ENCODE assay signal across 9 mouse cellular contexts in the genomic region with DNA sequence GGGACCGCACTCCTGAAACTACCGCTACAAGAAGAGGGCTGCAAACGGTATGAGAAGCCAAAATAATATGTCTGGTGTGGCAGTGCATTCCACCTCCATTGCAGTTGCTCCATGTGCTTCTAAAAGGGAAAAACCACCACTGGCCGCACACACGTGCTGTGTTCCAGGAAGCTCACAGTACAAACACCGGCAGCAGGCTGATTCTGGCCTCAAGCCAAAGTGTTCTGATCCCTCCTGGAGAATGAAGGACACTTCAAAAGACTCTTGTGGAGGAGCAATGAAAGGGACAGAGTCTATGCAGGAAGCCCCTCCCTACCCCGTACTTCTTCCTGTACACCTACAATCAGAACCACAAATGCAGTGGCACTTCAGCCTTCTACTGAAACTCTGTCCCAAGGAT. TPM values are rescaled to one million over a fixed set of nuclear protein-coding genes. Genes with fewer than 3 reads are reported as not detected.
DNase-seq lines count a peak whose midpoint lies in the region; ATAC-seq lines count a peak whose summit lies in the region.
"Had no signal": no experiment of that assay in that cellular context is flagged by ENCODE, and none has a peak within 500 bp of the region (broad histone marks: within the 10 kb centered on the region; RNA-seq: fewer than 3 reads in every experiment).

No protein-coding gene starts in this region.

- H3K4me3 ChIP-seq in midbrain, embryonic 14.5 days (replicated peaks; ENCODE audit: low read depth, low read length), result no peak overlapping the region
- H3K4me3 ChIP-seq in midbrain, embryonic 10.5 days, result no peak overlapping the region

- 68% methylated on average over 7 of the region's 7 CpGs for WGBS in midbrain, embryonic 14.5 days
- 87% methylated on average over 7 of the region's 7 CpGs for WGBS in midbrain, embryonic 10.5 days

- H3K27me3 ChIP-seq in midbrain, embryonic 14.5 days (ENCODE audit: control insufficient read depth, insufficient read depth, low read length), result no peaks in the 10 kb centered on the region
- H3K27me3 ChIP-seq in midbrain, embryonic 10.5 days (ENCODE audit: low read depth, poor library complexity, severe bottlenecking), result no peaks in the 10 kb centered on the region

- no peak overlapping the region for H3K27ac ChIP-seq in midbrain, embryonic 14.5 days (replicated peaks; ENCODE audit: low read depth, low read length)
- no peak overlapping the region for H3K27ac ChIP-seq in midbrain, embryonic 10.5 days (replicated peaks)
- H3K27ac ChIP-seq: macrophage had no signal

- H3K4me2 ChIP-seq in midbrain, embryonic 14.5 days (ENCODE audit: low read length), result no peak overlapping the region

- H3K36me3 ChIP-seq in midbrain, embryonic 14.5 days (ENCODE audit: control insufficient read depth, insufficient read depth, low read length), result no peaks in the 10 kb centered on the region
- no peaks in the 10 kb centered on the region for H3K36me3 ChIP-seq in midbrain, embryonic 10.5 days

- no peaks in the 10 kb centered on the region for H3K9me3 ChIP-seq in midbrain, embryonic 14.5 days (ENCODE audit: control insufficient read depth, low read length)
- H3K9me3 ChIP-seq in midbrain, embryonic 10.5 days (replicated peaks), result no peaks in the 10 kb centered on the region

- no peak for ATAC-seq in midbrain, embryonic 14.5 days (ENCODE audit: low FRiP score, low TSS enrichment)

- no peak overlapping the region for H3K9ac ChIP-seq in midbrain, embryonic 14.5 days (replicated peaks; ENCODE audit: low read length)

- peak; percentile 58 to 59 for DNase-seq in cerebellum, postnatal 10 days
- DNase-seq in cerebellum, adult 18-20 months, result no peak
- peak; percentile 44 for DNase-seq in midbrain, embryonic 14.5 days
- DNase-seq in midbrain, embryonic 10.5 days (ENCODE audit: low spot score), result no peak
- DNase-seq in kidney, postnatal 10 days, result peak; percentile 59
- DNase-seq in naive thymus-derived CD4-positive, alpha-beta T cell, adult 2 months (ENCODE audit: low read depth), result peak; percentile 22
- no peak for DNase-seq in layer of hippocampus, adult 9-10 months (ENCODE audit: low spot score)
- no peak for DNase-seq in layer of hippocampus, postnatal 25 days (ENCODE audit: extremely low spot score in 1 of 2, low spot score in 1 of 2)

- H3K4me1 ChIP-seq in midbrain, embryonic 14.5 days (ENCODE audit: control insufficient read depth, insufficient read depth, low read length), result no peaks in the 10 kb centered on the region
- no peaks in the 10 kb centered on the region for H3K4me1 ChIP-seq in midbrain, embryonic 10.5 days

RNA-seq across cellular contexts. Expression of a gene that starts 12.2 kb away (rescaled TPM):
- 21.3 and 27.4 TPM in 2 replicates for polyA plus RNA-seq in midbrain, embryonic 14.5 days (2014; fragmentation: Nextera tagmentation; extraction: Ambion mirVana)
- 32.9 and 38.4 TPM in 2 replicates for polyA plus RNA-seq in midbrain, embryonic 10.5 days (2016; fragmentation: Nextera tagmentation; extraction: Ambion mirVana)
- 1 to 10 TPM; 9.1 to 9.8 TPM for total RNA-seq in layer of hippocampus, postnatal 25 days (2021)

Comparison
In these comparisons a context has a peak if more than half of its experiments do, and no peak if none do; other contexts are left out.
1. DNase-seq: peak in cerebellum, postnatal 10 days (2 of 2), midbrain, embryonic 14.5 days (single experiment), kidney, postnatal 10 days (single experiment) and naive thymus-derived CD4-positive, alpha-beta T cell, adult 2 months (single experiment); none in cerebellum, adult 18-20 months (0 of 2), midbrain, embryonic 10.5 days (single experiment), layer of hippocampus, adult 9-10 months (single experiment) and layer of hippocampus, postnatal 25 days (0 of 2).